In genomic region chr7:143706697-143707438, GRCm38 (mm10) we compare ENCODE assay signal across 9 mouse cellular contexts. TPM values are rescaled to one million over a fixed set of nuclear protein-coding genes. Genes with fewer than 3 reads are reported as not detected.
A peak's percentile ranks its signal among the peaks of the same experiment; 100 is the strongest.
DNase-seq lines count a peak whose midpoint lies in the region; ATAC-seq and TF ChIP-seq lines count a peak whose summit lies in the region.
"Had no signal": no experiment of that assay in that cellular context is flagged by ENCODE, and none has a peak within 500 bp of the region (broad histone marks: within the 10 kb centered on the region; RNA-seq: fewer than 3 reads in every experiment).

No protein-coding gene starts in this region.

- peaks cover 3% of the 10 kb centered on the region for H3K4me1 ChIP-seq in heart, embryonic 12.5 days (replicated peaks)
- no peaks in the 10 kb centered on the region for H3K4me1 ChIP-seq in kidney, postnatal 0 days (replicated peaks; ENCODE audit: insufficient read depth, low read length)
- no peaks in the 10 kb centered on the region for H3K4me1 ChIP-seq in liver, embryonic 11.5 days (replicated peaks; ENCODE audit: control insufficient read depth, insufficient read depth, low read length)
- H3K4me1 ChIP-seq in stomach, embryonic 15.5 days = no peaks in the 10 kb centered on the region

- no peak overlapping the region for H3K27ac ChIP-seq in heart, embryonic 12.5 days (ENCODE audit: poor library complexity, severe bottlenecking)
- no peak overlapping the region for H3K27ac ChIP-seq in kidney, postnatal 0 days
- no peak overlapping the region for H3K27ac ChIP-seq in liver, embryonic 11.5 days (ENCODE audit: low read depth, low read length)
- H3K27ac ChIP-seq in stomach, embryonic 15.5 days = no peak overlapping the region
- H3K27ac ChIP-seq: heart, embryonic 13.5 days had no signal

- WGBS in heart, embryonic 12.5 days = 33% methylated on average over 7 of the region's 7 CpGs
- WGBS in kidney, postnatal 0 days = 37% methylated on average over 7 of the region's 7 CpGs
- WGBS in liver, embryonic 11.5 days = 38% methylated on average over 7 of the region's 7 CpGs
- WGBS in stomach, embryonic 15.5 days = 37% methylated on average over 7 of the region's 7 CpGs

- peak; percentile 50; the same call in 1 of the 2 replicates for ATAC-seq in heart, embryonic 12.5 days (ENCODE audit: insufficient number of reproducible peaks, low FRiP score)
- ATAC-seq in kidney, postnatal 0 days (replicated peaks; ENCODE audit: low FRiP score, low read depth) = peak; percentile 70
- ATAC-seq in liver, embryonic 11.5 days (replicated peaks; ENCODE audit: low FRiP score) = peak; percentile 66
- peak; percentile 72; the same call in 1 of the 2 replicates for ATAC-seq in stomach, embryonic 15.5 days (ENCODE audit: insufficient read depth, low FRiP score, low read depth)

- no peak overlapping the region for H3K9ac ChIP-seq in heart, embryonic 12.5 days
- no peak overlapping the region for H3K9ac ChIP-seq in kidney, postnatal 0 days (ENCODE audit: low read depth, low read length)
- H3K9ac ChIP-seq in liver, embryonic 11.5 days (ENCODE audit: low read depth, low read length) = no peak overlapping the region
- H3K9ac ChIP-seq in stomach, embryonic 15.5 days = no peak overlapping the region
- H3K9ac ChIP-seq: heart, embryonic 13.5 days had no signal

- no peak overlapping the region for H3K4me3 ChIP-seq in heart, embryonic 12.5 days
- H3K4me3 ChIP-seq in kidney, postnatal 0 days (replicated peaks; ENCODE audit: low read depth, low read length) = no peak overlapping the region
- no peak overlapping the region for H3K4me3 ChIP-seq in liver, embryonic 11.5 days (ENCODE audit: low read depth, low read length)
- no peak overlapping the region for H3K4me3 ChIP-seq in stomach, embryonic 15.5 days (replicated peaks)
- H3K4me3 ChIP-seq: heart, embryonic 13.5 days had no signal

- no peaks in the 10 kb centered on the region for H3K9me3 ChIP-seq in heart, embryonic 12.5 days (replicated peaks)
- no peaks in the 10 kb centered on the region for H3K9me3 ChIP-seq in kidney, postnatal 0 days (replicated peaks; ENCODE audit: low read length)
- H3K9me3 ChIP-seq in liver, embryonic 11.5 days (ENCODE audit: control insufficient read depth, low read length) = no peaks in the 10 kb centered on the region
- H3K9me3 ChIP-seq in stomach, embryonic 15.5 days = no peaks in the 10 kb centered on the region
- H3K9me3 ChIP-seq: heart, embryonic 13.5 days had no signal

- peak; percentile 97 for TF ChIP-seq CTCF in brain, embryonic 14.5 days (IDR thresholded peaks at IDR 0.05; ENCODE audit: borderline replicate concordance, extremely low read depth, insufficient read depth, insufficient read length)
- TF ChIP-seq CTCF in kidney, postnatal 0 days (IDR thresholded peaks at IDR 0.05; ENCODE audit: low read depth) = peak; percentile 100

- peaks cover 87% of the 10 kb centered on the region for H3K36me3 ChIP-seq in heart, embryonic 12.5 days
- H3K36me3 ChIP-seq in kidney, postnatal 0 days (ENCODE audit: insufficient read depth, low read length) = peaks cover 44% of the 10 kb centered on the region
- no peaks in the 10 kb centered on the region; the same call in 1 of the 2 replicates for H3K36me3 ChIP-seq in liver, embryonic 11.5 days (ENCODE audit: control insufficient read depth, insufficient read depth, low read length)
- peaks cover 46% of the 10 kb centered on the region for H3K36me3 ChIP-seq in stomach, embryonic 15.5 days

- no peaks in the 10 kb centered on the region; the same call in 1 of the 2 replicates for H3K27me3 ChIP-seq in heart, embryonic 12.5 days (replicated peaks)
- no peaks in the 10 kb centered on the region for H3K27me3 ChIP-seq in kidney, postnatal 0 days (ENCODE audit: insufficient read depth, low read length)
- no peaks in the 10 kb centered on the region for H3K27me3 ChIP-seq in liver, embryonic 11.5 days (replicated peaks; ENCODE audit: control insufficient read depth, insufficient read depth, low read length)
- H3K27me3 ChIP-seq in stomach, embryonic 15.5 days (replicated peaks) = no peaks in the 10 kb centered on the region
- H3K27me3 ChIP-seq: heart, embryonic 13.5 days had no signal

- no peak overlapping the region for H3K4me2 ChIP-seq in heart, embryonic 12.5 days
- no peak overlapping the region for H3K4me2 ChIP-seq in kidney, postnatal 0 days (ENCODE audit: low read length)
- no peak overlapping the region for H3K4me2 ChIP-seq in liver, embryonic 11.5 days
- no peak overlapping the region for H3K4me2 ChIP-seq in stomach, embryonic 15.5 days
- H3K4me2 ChIP-seq: heart, embryonic 13.5 days had no signal

- peak; percentile 94 for DNase-seq in CD4-positive, CD25-positive, alpha-beta regulatory T cell, adult 2 months (ENCODE audit: low read depth, low spot score)
- DNase-seq in brain, embryonic 14.5 days (ENCODE audit: low read depth) = peak; percentile 98
- DNase-seq in fat pad, adult 2 months (ENCODE audit: extremely low read depth, low read depth, low spot score) = peak; percentile 61
- DNase-seq in kidney, postnatal 0 days (ENCODE audit: low spot score) = peak; percentile 98
- peak; percentile 78 for DNase-seq in liver, embryonic 11.5 days (ENCODE audit: low spot score)
- peak; percentile 90 for DNase-seq in neural tube, embryonic 10.5 days (ENCODE audit: extremely low spot score, low spot score)

- TF ChIP-seq POLR2A in brain, embryonic 14.5 days (IDR thresholded peaks at IDR 0.05; ENCODE audit: borderline replicate concordance, extremely low read depth, insufficient read depth, insufficient read length, poor library complexity, severe bottlenecking) = no peak

RNA-seq across cellular contexts. Expression of gene Tnfrsf23, which starts 21.2 kb away (rescaled TPM):
- polyA plus RNA-seq in brain, embryonic 14.5 days (2012; rRNA removed) = 1.5 and 2.3 TPM in 2 replicates
- polyA plus RNA-seq in heart, embryonic 12.5 days (2016; fragmentation: Nextera tagmentation; extraction: Ambion mirVana) = 2.8 and 3.1 TPM in 2 replicates
- polyA plus RNA-seq in kidney, postnatal 0 days (2015; fragmentation: Nextera tagmentation; extraction: Ambion mirVana) = 1.9 and 2.2 TPM in 2 replicates
- polyA plus RNA-seq in liver, embryonic 11.5 days (2014; fragmentation: Nextera tagmentation; extraction: Ambion mirVana) = 0.17 and 0.34 TPM in 2 replicates
- polyA plus RNA-seq in stomach, embryonic 15.5 days (2015; fragmentation: Nextera tagmentation; extraction: Ambion mirVana) = 1.9 and 3.4 TPM in 2 replicates

RNA-seq across cellular contexts. Expression of gene Osbpl5, which starts 49.9 kb away (rescaled TPM):
- polyA plus RNA-seq in brain, embryonic 14.5 days (2012; rRNA removed) = 52.0 and 59.1 TPM in 2 replicates
- polyA plus RNA-seq in heart, embryonic 12.5 days (2016; fragmentation: Nextera tagmentation; extraction: Ambion mirVana) = 36.6 and 40.3 TPM in 2 replicates
- polyA plus RNA-seq in kidney, postnatal 0 days (2015; fragmentation: Nextera tagmentation; extraction: Ambion mirVana) = 29.0 and 30.4 TPM in 2 replicates
- 8.3 and 8.9 TPM in 2 replicates for polyA plus RNA-seq in liver, embryonic 11.5 days (2014; fragmentation: Nextera tagmentation; extraction: Ambion mirVana)
- 34.4 and 36.5 TPM in 2 replicates for polyA plus RNA-seq in stomach, embryonic 15.5 days (2015; fragmentation: Nextera tagmentation; extraction: Ambion mirVana)

RNA-seq across cellular contexts. Expression of gene Tnfrsf22, which starts 57.4 kb away (rescaled TPM):
- polyA plus RNA-seq in brain, embryonic 14.5 days (2012; rRNA removed) = 5.5 and 6.1 TPM in 2 replicates
- polyA plus RNA-seq in heart, embryonic 12.5 days (2016; fragmentation: Nextera tagmentation; extraction: Ambion mirVana) = 2.8 and 3.1 TPM in 2 replicates
- 9.6 and 11.1 TPM in 2 replicates for polyA plus RNA-seq in kidney, postnatal 0 days (2015; fragmentation: Nextera tagmentation; extraction: Ambion mirVana)
- 2.6 and 3.9 TPM in 2 replicates for polyA plus RNA-seq in liver, embryonic 11.5 days (2014; fragmentation: Nextera tagmentation; extraction: Ambion mirVana)
- polyA plus RNA-seq in stomach, embryonic 15.5 days (2015; fragmentation: Nextera tagmentation; extraction: Ambion mirVana) = 5.7 and 6.8 TPM in 2 replicates

RNA-seq across cellular contexts. Expression of gene Mrgprg, which starts 59.9 kb away (rescaled TPM):
- not detected in 2 replicates for polyA plus RNA-seq in brain, embryonic 14.5 days (2012; rRNA removed)
- not detected in 2 replicates for polyA plus RNA-seq in heart, embryonic 12.5 days (2016; fragmentation: Nextera tagmentation; extraction: Ambion mirVana)
- not detected in 2 replicates for polyA plus RNA-seq in kidney, postnatal 0 days (2015; fragmentation: Nextera tagmentation; extraction: Ambion mirVana)
- not detected in 2 replicates for polyA plus RNA-seq in liver, embryonic 11.5 days (2014; fragmentation: Nextera tagmentation; extraction: Ambion mirVana)
- not detected in 2 replicates for polyA plus RNA-seq in stomach, embryonic 15.5 days (2015; fragmentation: Nextera tagmentation; extraction: Ambion mirVana)
- polyA plus RNA-seq: heart, embryonic 13.5 days had no signal
